Comparison of ENCODE assay signal across 10 mouse cellular contexts in the genomic region with DNA sequence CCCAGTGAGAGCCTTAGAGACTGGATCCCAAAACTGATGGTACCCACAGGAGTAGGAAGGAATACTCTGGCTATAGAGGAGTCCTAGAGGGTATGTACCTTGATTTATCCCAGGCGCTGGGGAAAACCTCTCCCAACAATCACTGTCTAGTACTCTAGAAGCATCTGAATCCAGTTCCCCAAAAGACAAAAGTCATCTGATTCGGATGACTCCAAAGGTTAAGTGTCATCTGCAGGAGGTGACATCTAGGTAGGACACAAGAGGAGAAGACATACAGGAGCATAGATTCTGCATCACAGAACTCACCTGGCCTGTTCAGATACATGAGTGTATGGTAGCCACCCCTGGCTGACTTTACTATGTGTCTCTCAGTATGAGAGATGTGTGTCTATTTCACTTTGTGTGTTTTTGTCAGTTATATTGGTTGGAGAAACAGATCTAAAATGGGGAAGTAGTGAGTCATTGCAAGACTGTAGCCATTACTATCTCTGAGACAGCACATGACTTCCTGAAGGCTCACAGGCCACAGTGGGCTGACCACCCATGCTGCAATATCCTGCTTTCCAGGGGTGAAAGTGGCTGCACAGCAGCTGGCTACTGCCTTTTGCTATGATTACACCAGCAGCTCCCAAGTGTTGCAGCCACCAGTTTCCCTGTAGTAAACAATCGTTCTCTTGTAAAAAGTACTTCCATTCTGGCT.
DNase-seq lines count a peak whose midpoint lies in the region; ATAC-seq lines count a peak whose summit lies in the region.
"Had no signal": no experiment of that assay in that cellular context is flagged by ENCODE, and none has a peak within 500 bp of the region (broad histone marks: within the 10 kb centered on the region; RNA-seq: fewer than 3 reads in every experiment).

No protein-coding gene starts in this region.

- 0 out of 2 replicates have a peak overlapping the region, but pooled peaks have one; percentile 37 for H3K27ac ChIP-seq in liver, embryonic 16.5 days (ENCODE audit: low read length)
- no peak overlapping the region for H3K27ac ChIP-seq in midbrain, embryonic 16.5 days (ENCODE audit: low read length)
- H3K27ac ChIP-seq: limb, embryonic 12.5 days had no signal

- no peaks in the 10 kb centered on the region for H3K36me3 ChIP-seq in liver, embryonic 16.5 days (ENCODE audit: control insufficient read depth, insufficient read depth)
- H3K36me3 ChIP-seq in midbrain, embryonic 16.5 days (ENCODE audit: control insufficient read depth, insufficient read depth, low read length) = no peaks in the 10 kb centered on the region
- H3K36me3 ChIP-seq: limb, embryonic 12.5 days had no signal

- H3K4me2 ChIP-seq in liver, embryonic 16.5 days (ENCODE audit: low read depth, low read length) = no peak overlapping the region
- no peak overlapping the region for H3K4me2 ChIP-seq in midbrain, embryonic 16.5 days (ENCODE audit: low read length)
- H3K4me2 ChIP-seq: limb, embryonic 12.5 days had no signal

- no peak overlapping the region for H3K4me3 ChIP-seq in liver, embryonic 16.5 days (ENCODE audit: low read depth, low read length)
- H3K4me3 ChIP-seq in midbrain, embryonic 16.5 days (ENCODE audit: low read depth, low read length) = no peak overlapping the region
- H3K4me3 ChIP-seq: limb, embryonic 12.5 days had no signal

- H3K27me3 ChIP-seq in liver, embryonic 16.5 days (ENCODE audit: control insufficient read depth, insufficient read depth, low read depth, low read length) = no peaks in the 10 kb centered on the region
- no peaks in the 10 kb centered on the region for H3K27me3 ChIP-seq in midbrain, embryonic 16.5 days (ENCODE audit: control insufficient read depth, insufficient read depth, low read depth, low read length)
- H3K27me3 ChIP-seq: limb, embryonic 12.5 days had no signal

- H3K9me3 ChIP-seq in liver, embryonic 16.5 days (replicated peaks; ENCODE audit: control insufficient read depth, low read length) = no peaks in the 10 kb centered on the region
- H3K9me3 ChIP-seq in midbrain, embryonic 16.5 days (replicated peaks; ENCODE audit: control insufficient read depth, low read length, poor library complexity, severe bottlenecking) = peaks cover 5% of the 10 kb centered on the region; the same call in 1 of the 2 replicates
- H3K9me3 ChIP-seq: limb, embryonic 12.5 days had no signal

- no peaks in the 10 kb centered on the region for H3K4me1 ChIP-seq in liver, embryonic 16.5 days (ENCODE audit: control insufficient read depth, low read depth, low read length)
- H3K4me1 ChIP-seq in midbrain, embryonic 16.5 days (ENCODE audit: control insufficient read depth, insufficient read depth, low read length) = no peaks in the 10 kb centered on the region
- H3K4me1 ChIP-seq: limb, embryonic 12.5 days had no signal

- no peak overlapping the region for H3K9ac ChIP-seq in liver, embryonic 16.5 days (ENCODE audit: low read depth, low read length)
- no peak overlapping the region for H3K9ac ChIP-seq in midbrain, embryonic 16.5 days (ENCODE audit: low read depth, low read length)
- H3K9ac ChIP-seq: limb, embryonic 12.5 days had no signal

- DNase-seq in layer of hippocampus, adult 11-12 months (ENCODE audit: low spot score) = peak; percentile 56
- DNase-seq in layer of hippocampus, adult 18-20 months (ENCODE audit: low spot score in 2 of 2) = no peak
- DNase-seq in c-Kit-positive CD71-negative TER-119-negative erythroid progenitor cells, embryonic 14.5 days (ENCODE audit: low read depth) = peak; percentile 47
- peak; percentile 18 to 49 for DNase-seq in spleen, postnatal 10 days (ENCODE audit: low spot score in 2 of 2)
- DNase-seq in frontal cortex, postnatal 14 days (ENCODE audit: low spot score in 2 of 2) = no peak
- DNase-seq in layer of hippocampus, postnatal 36 days = no peak
- DNase-seq: right cerebral cortex, adult 18-20 months had no signal

- peak; percentile 77 for ATAC-seq in liver, embryonic 16.5 days (ENCODE audit: low read depth)
- ATAC-seq in midbrain, embryonic 16.5 days = no peak

- WGBS in liver, embryonic 16.5 days (ENCODE audit: insufficient replicate concordance) = 38% methylated on average over 3 of the region's 3 CpGs
- WGBS in midbrain, embryonic 16.5 days = 94% methylated on average over 3 of the region's 3 CpGs

Comparison
In these comparisons a context has a peak if more than half of its experiments do, and no peak if none do; other contexts are left out.
1. DNase-seq: peak in layer of hippocampus, adult 11-12 months (single experiment), c-Kit-positive CD71-negative TER-119-negative erythroid progenitor cells, embryonic 14.5 days (single experiment) and spleen, postnatal 10 days (2 of 2); none in layer of hippocampus, adult 18-20 months (0 of 2), frontal cortex, postnatal 14 days (0 of 2) and layer of hippocampus, postnatal 36 days (0 of 2).